Mouse (Mus musculus) cortical plate, adult 2 months (tissue): Measurements from ENCODE around the gene Mta1.

Experiments
- CTCF ChIP-seq: fragments of 200-500 bp; IDR thresholded peaks from 2 replicates; pipeline ENCODE4 v1.5.1; 2011; ENCODE audit warnings: mild to moderate bottlenecking, control low read depth, low read length; ENCODE audit not compliant: insufficient read depth; ENCODE audit errors: extremely low read depth
- POLR2A ChIP-seq: fragments of 200-500 bp; IDR thresholded peaks from 2 replicates; pipeline ENCODE4 v1.6.1; 2011; ENCODE audit warnings: mild to moderate bottlenecking, low read length, control low read depth; ENCODE audit not compliant: insufficient read depth; ENCODE audit errors: extremely low read depth

- TF ChIP-seq CTCF = peak; percentile 94
- peak; percentile 66; the same call in 1 of the 2 replicates for TF ChIP-seq POLR2A
These were observed 23.0 kb upstream of the Mta1 start for GRCm38 (mm10) chr12:113075063-113075454.
